In genomic region chr2:24040531-24040930, GRCm38 (mm10) we compare ENCODE assay signal across 25 mouse cellular contexts. TPM values are rescaled to one million over a fixed set of nuclear protein-coding genes. Genes with fewer than 3 reads are reported as not detected.
"Had no signal": no experiment of that assay in that cellular context is flagged by ENCODE, and none has a peak within 500 bp of the region (broad histone marks: within the 10 kb centered on the region; RNA-seq: fewer than 3 reads in every experiment).

No protein-coding gene starts in this region.

- H3K4me2 ChIP-seq: neural tube, embryonic 13.5 days; neural tube, embryonic 15.5 days; stomach, embryonic 15.5 days had no signal

- H3K4me1 ChIP-seq: neural tube, embryonic 13.5 days; neural tube, embryonic 15.5 days; stomach, embryonic 15.5 days had no signal

- H3K9ac ChIP-seq: neural tube, embryonic 13.5 days; neural tube, embryonic 15.5 days; stomach, embryonic 15.5 days had no signal

- DNase-seq: retina, postnatal 1 day; right cerebral cortex, adult 18-20 months; right cerebral cortex, postnatal 14 days; right cerebral cortex, postnatal 25 days; right cerebral cortex, postnatal 4 days; spleen, adult 18-20 months; thymus, adult 18-20 months; thymus, adult 2 months; thymus, postnatal 14 days; thymus, postnatal 25 days; thymus, postnatal 36 days; thymus, postnatal 4 days had no signal

- H3K36me3 ChIP-seq: neural tube, embryonic 13.5 days; neural tube, embryonic 15.5 days; stomach, embryonic 15.5 days had no signal

- H3K9me3 ChIP-seq: neural tube, embryonic 13.5 days; neural tube, embryonic 15.5 days; stomach, embryonic 15.5 days had no signal

- H3K4me3 ChIP-seq: neural tube, embryonic 13.5 days; neural tube, embryonic 15.5 days; stomach, embryonic 15.5 days had no signal

- H3K27me3 ChIP-seq: neural tube, embryonic 13.5 days; neural tube, embryonic 15.5 days; stomach, embryonic 15.5 days had no signal

- H3K27ac ChIP-seq: neural tube, embryonic 13.5 days; neural tube, embryonic 15.5 days; stomach, embryonic 15.5 days; stomach, postnatal 0 days had no signal

RNA-seq across cellular contexts. Expression of gene Hnmt, which starts 8.7 kb away (rescaled TPM):
- polyA plus RNA-seq: small intestine, adult 2 months had no signal

RNA-seq across cellular contexts. Expression of gene Tbpl2, which starts 55.9 kb away (rescaled TPM):
- total RNA-seq: neutrophil, adult 5-6 weeks had no signal
- polyA plus RNA-seq: neural tube, embryonic 13.5 days; neural tube, embryonic 14.5 days; neural tube, embryonic 15.5 days; small intestine, adult 2 months; spleen, adult 2 months; stomach, embryonic 14.5 days; stomach, embryonic 15.5 days; stomach, embryonic 16.5 days; stomach, postnatal 0 days; testis, adult 2 months; thymus, adult 2 months; thymus, postnatal 0 days; urinary bladder, adult 2 months had no signal
